Mouse (Mus musculus) CD4-positive naive resting alpha-beta T cell, adult 76 days (primary cell): ENCODE results near the gene Cntnap2. TPM values are rescaled to one million over a fixed set of nuclear protein-coding genes. Genes with fewer than 3 reads are reported as not detected.

ENCODE experiments used
- total RNA-seq: library from RNA; stranded (reverse); gene quantifications from one replicate; pipeline ENCODE4 v1.2.4, GENCODE M21; 2023

The Cntnap2 gene
- total RNA-seq, result not detected

GRCm38 (mm10) chr6:45059091-45059490, at the start of gene Cntnap2:
Gene Cntnap2, plus strand, starts transcription at chr6:45059357.

